Mouse (Mus musculus) kidney, adult 2 months (tissue): Measurements from ENCODE around the gene Zg16. TPM values are rescaled to one million over a fixed set of nuclear protein-coding genes. Genes with fewer than 3 reads are reported as not detected.

Experiments
- DNase-seq: peaks from one replicate; pipeline ENCODE4 v3.0.0; 2021
- H3K27ac ChIP-seq: fragments of 200-500 bp; 2 replicates; pipeline ENCODE4 v1.5.1; 2012; ENCODE audit warnings: low read depth, low read length, control low read depth, inconsistent platforms; ENCODE audit not compliant: insufficient read depth
- H3K27me3 ChIP-seq: fragments of 200-500 bp; replicated peaks from 2 replicates; pipeline ENCODE4 v1.6.1; 2012; ENCODE audit warnings: mild to moderate bottlenecking, moderate library complexity, low read length, inconsistent platforms; ENCODE audit not compliant: control insufficient read depth, insufficient read depth
- H3K36me3 ChIP-seq: fragments of 200-500 bp; 2 replicates; pipeline ENCODE4 v1.6.1; 2012; ENCODE audit warnings: mild to moderate bottlenecking, moderate library complexity, low read length, inconsistent platforms; ENCODE audit not compliant: control insufficient read depth, insufficient read depth
- H3K4me1 ChIP-seq: fragments of 200-500 bp; 2 replicates; pipeline ENCODE4 v1.6.1; 2011; ENCODE audit warnings: low read length; ENCODE audit not compliant: control insufficient read depth, insufficient read depth
- H3K4me3 ChIP-seq: fragments of 200-500 bp; 2 replicates; pipeline ENCODE4 v1.5.1; 2011; ENCODE audit warnings: mild to moderate bottlenecking, low read depth, low read length, control low read depth; ENCODE audit not compliant: insufficient read depth
- CTCF ChIP-seq: fragments of 200-500 bp; conservative IDR thresholded peaks from 2 replicates; pipeline ENCODE4 v1.5.1; 2011; ENCODE audit warnings: low read depth, mild to moderate bottlenecking, control low read depth, low read length, moderate library complexity, mixed read lengths; ENCODE audit not compliant: insufficient read depth, insufficient read length
- POLR2A ChIP-seq: fragments of 200-500 bp; IDR thresholded peaks from one replicate; pipeline ENCODE4 v1.6.1; 2011; ENCODE audit warnings: low read depth, low read length, control low read depth
- WGBS: fragments of 180-500 bp; shearing (Covaris S2); methylation state at CpG from one replicate; pipeline ENCODE4 v1.1.7; 2018; 5-methylcytosine and 5-hydroxymethylcytosine counted together
- polyA plus RNA-seq: library from polyadenylated mRNA; depleted of rRNA; stranded (reverse); fragments of >200 nt; gene quantifications from 2 replicates; pipeline ENCODE4 v1.2.3, GENCODE M21; 2012

The Zg16 gene
- polyA plus RNA-seq, 1 experiment, result not detected

DNA sequence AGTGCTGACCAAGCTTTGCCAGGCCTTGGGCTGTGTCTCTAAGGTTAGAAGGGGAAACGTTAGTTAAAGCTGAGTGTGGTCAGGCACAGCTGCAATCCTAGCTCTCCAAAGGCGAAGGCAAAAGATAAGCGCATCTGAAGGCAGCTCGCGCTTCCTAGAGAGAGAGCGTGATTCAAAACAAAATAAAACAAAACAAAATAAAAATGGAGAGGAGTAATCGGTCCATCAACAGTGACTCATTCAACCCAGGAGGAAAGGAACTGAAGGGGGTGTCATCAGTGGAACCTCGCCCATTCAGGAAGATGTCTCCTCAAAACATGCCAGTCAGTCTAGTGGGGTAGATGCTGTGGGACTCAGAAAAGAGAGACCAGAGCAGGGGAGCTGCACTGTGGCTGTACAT lies 4.9 kb downstream of the Zg16 start:
- H3K4me1 ChIP-seq, result peaks cover 4% of the 10 kb centered on the region; the same call in 1 of the 2 replicates
- no peak for TF ChIP-seq POLR2A
- no peak for TF ChIP-seq CTCF
- no peak for DNase-seq
- H3K27ac ChIP-seq, result no peak overlapping the region
- no peaks in the 10 kb centered on the region for H3K36me3 ChIP-seq
- H3K27me3 ChIP-seq, result no peaks in the 10 kb centered on the region
- 84% methylated on average over 8 of the region's 8 CpGs for WGBS
- no peak overlapping the region for H3K4me3 ChIP-seq

DNA sequence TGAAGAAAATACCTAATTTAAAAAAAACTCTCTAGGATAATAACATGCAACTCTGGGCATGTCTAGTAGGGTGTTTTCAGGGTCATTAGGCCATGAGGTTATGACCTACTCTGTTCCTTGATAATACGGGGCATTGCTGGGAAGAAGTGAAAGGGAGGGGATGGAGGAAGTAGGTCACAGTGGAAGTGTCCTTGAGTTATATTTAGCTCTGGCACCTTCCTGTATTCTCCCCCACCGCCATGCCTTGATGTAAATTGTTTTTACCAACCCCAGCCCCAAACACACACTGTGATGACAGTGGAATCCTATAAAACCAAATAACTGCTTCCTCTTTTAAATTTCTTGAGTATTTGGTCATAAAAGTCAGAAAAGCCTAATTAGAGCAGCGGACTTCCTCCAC lies 7.1 kb downstream of the Zg16 start:
- no peak for DNase-seq
- Histone ChIP-seq H3K27ac (no peak overlapping the region), H3K4me1 (peaks cover 15% of the 10 kb centered on the region), H3K27me3 (no peaks in the 10 kb centered on the region), H3K36me3 (no peaks in the 10 kb centered on the region), H3K4me3 (no peak overlapping the region)
- WGBS, result 45% methylated on average over 3 of the region's 3 CpGs
- TF ChIP-seq CTCF (no peak), POLR2A (no peak)

DNA sequence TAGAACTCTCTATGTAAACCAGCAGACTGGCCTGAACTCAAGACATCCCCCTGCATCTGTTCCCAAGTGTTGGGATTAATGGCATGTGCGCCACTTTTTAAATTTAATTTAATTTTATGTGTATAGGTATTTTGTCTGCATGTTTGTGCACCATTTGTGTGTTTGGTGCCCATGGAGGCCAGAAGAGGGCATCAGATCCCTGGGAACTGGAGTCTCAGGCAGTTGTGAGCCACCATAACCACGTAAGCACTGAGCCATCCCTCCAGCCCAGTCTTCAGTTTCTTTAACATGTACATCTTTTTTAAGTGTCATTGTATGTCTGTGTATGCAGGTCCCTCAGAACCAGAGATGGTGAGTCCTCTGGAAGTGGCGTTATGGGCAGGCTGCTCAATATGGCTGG lies 9.4 kb downstream of the Zg16 start:
- no peaks in the 10 kb centered on the region for H3K27me3 ChIP-seq
- no peak overlapping the region for H3K4me3 ChIP-seq
- no peak for DNase-seq
- no peaks in the 10 kb centered on the region for H3K36me3 ChIP-seq
- WGBS, result 97% methylated on average over 3 of the region's 3 CpGs
- H3K4me1 ChIP-seq, result peaks cover 15% of the 10 kb centered on the region
- TF ChIP-seq POLR2A, result no peak
- peak; percentile 33 for TF ChIP-seq CTCF
- no peak overlapping the region for H3K27ac ChIP-seq

DNA sequence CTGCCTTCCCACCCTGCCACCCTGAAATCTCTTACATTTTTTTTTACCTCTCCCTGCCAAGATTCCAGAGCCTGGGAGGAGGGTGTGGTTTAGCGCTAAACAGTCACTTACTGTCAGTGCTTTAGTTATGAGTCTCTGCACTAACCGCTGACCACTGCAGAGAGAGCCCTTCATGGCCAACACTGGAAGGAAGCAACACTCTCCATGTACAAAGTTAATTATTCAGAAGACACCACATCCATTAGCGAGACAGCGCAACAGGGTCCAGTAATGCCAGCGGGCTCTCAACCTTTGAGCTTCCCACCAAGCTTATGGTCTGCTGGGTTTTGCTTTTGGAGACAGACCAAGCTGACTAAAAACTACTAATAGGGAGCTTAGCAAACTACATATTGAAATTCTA lies 10.9 kb downstream of the Zg16 start:
- no peaks in the 10 kb centered on the region for H3K27me3 ChIP-seq
- DNase-seq, result peak; percentile 79
- peak overlapping the region; percentile 53; the same call in 1 of the 2 replicates for H3K27ac ChIP-seq
- 54% methylated on average over 5 of the region's 5 CpGs for WGBS
- no peak overlapping the region for H3K4me3 ChIP-seq
- H3K36me3 ChIP-seq, result no peaks in the 10 kb centered on the region
- H3K4me1 ChIP-seq, result peaks cover 13% of the 10 kb centered on the region
- no peak for TF ChIP-seq CTCF
- TF ChIP-seq POLR2A, result no peak

DNA sequence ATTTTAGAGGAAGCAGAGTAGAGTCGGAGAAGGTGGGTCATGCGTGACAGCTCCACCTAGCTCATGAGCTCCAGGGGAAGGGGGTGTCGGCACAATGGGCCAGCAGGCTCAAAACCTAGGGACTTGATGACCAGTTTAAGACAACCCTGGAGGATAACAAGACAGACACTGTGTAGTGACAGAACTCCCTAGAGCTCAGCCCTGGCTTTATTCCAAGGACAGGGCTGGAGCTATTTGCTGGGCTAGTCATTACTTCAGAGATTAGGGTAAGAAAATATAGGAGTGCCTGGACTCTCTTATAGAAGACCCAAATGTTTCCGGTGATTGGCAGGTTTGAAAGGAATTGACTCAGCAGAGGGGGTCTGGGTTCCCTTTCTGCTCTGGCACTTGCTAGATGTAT lies 13.9 kb downstream of the Zg16 start:
- no peak for DNase-seq
- TF ChIP-seq CTCF, result no peak
- TF ChIP-seq POLR2A, result no peak
- no peak overlapping the region for H3K27ac ChIP-seq

DNA sequence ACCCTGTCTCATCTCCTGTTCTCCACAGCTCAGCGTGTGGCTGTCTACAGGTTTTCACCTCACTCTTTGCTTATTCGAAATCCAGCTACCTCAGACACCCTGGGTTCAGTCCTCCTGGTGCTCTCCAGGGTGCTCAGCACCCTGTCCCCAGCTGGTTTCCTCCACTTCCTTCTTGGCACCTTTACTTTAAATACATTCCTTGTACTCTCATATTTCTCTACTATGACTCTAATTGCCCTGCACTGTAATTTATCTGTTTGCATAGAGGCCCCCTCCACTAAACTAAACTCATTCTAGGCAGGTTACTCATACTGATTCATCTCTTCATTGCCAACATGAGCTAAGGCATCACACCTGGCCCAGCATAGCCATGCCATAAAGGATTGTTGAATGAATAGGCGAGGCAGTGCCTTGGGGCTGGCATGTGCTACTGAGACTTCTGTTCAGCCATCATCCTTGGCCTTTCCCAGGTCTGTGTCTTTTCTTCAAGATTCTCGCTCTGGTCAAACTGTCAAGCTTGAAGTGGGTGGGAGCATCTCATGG lies 16.2 kb downstream of the Zg16 start:
- no peaks in the 10 kb centered on the region for H3K36me3 ChIP-seq
- H3K27me3 ChIP-seq, result no peaks in the 10 kb centered on the region
- 85% methylated on average over 4 of the region's 4 CpGs for WGBS
- DNase-seq, result no peak
- no peak for TF ChIP-seq POLR2A
- H3K4me1 ChIP-seq, result peaks cover 2% of the 10 kb centered on the region; the same call in 1 of the 2 replicates
- H3K4me3 ChIP-seq, result no peak overlapping the region
- no peak overlapping the region for H3K27ac ChIP-seq

More for the DNA sequence above, 13.9 kb downstream of the Zg16 start:
- no peak overlapping the region for H3K4me3 ChIP-seq
- no peaks in the 10 kb centered on the region for H3K36me3 ChIP-seq
- H3K4me1 ChIP-seq, result peaks cover 11% of the 10 kb centered on the region
- H3K27me3 ChIP-seq, result no peaks in the 10 kb centered on the region
- 68% methylated on average over 4 of the region's 4 CpGs for WGBS

DNA sequence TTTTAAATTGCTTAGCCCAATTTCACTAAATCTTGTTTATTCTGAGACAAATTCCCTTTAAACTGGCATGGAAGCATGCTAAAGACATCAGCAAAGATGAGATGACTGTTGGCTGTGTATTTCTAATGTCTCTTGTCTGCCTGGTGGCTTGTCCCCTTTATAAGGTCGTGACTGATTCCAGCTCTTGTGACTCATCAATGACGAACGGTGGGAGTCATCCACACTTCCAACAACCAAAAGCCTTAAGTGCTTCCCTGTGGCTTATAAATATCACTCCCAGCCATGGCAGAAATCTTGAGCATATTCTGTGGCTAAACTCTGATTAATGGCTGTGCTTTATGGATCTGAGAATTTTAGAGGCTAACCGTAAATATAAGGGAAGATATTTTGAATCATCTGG lies 20.8 kb downstream of the Zg16 start:
- Histone ChIP-seq H3K27ac (no peak overlapping the region), H3K36me3 (no peaks in the 10 kb centered on the region), H3K27me3 (no peaks in the 10 kb centered on the region), H3K4me1 (no peaks in the 10 kb centered on the region), H3K4me3 (no peak overlapping the region)
- TF ChIP-seq CTCF (no peak), POLR2A (no peak)
- WGBS, result 71% methylated on average over 4 of the region's 4 CpGs
- no peak for DNase-seq
